Mouse (Mus musculus) layer of hippocampus, postnatal 10 days (tissue): ENCODE results near the gene Cst13. TPM values are rescaled to one million over a fixed set of nuclear protein-coding genes. Genes with fewer than 3 reads are reported as not detected.

Experiments
- DNase-seq, 2 experiments: peaks; one replicate each; pipeline ENCODE4 v3.0.0; 2021; ENCODE audit warnings: low spot score in 2 of 2
- total RNA-seq, 2 experiments: library from RNA; stranded (reverse); gene quantifications; 2 replicates each; pipeline ENCODE4 v1.2.3; 2021

Cst13 gene
- total RNA-seq, 2 experiments from 2014 or later = not detected

DNA sequence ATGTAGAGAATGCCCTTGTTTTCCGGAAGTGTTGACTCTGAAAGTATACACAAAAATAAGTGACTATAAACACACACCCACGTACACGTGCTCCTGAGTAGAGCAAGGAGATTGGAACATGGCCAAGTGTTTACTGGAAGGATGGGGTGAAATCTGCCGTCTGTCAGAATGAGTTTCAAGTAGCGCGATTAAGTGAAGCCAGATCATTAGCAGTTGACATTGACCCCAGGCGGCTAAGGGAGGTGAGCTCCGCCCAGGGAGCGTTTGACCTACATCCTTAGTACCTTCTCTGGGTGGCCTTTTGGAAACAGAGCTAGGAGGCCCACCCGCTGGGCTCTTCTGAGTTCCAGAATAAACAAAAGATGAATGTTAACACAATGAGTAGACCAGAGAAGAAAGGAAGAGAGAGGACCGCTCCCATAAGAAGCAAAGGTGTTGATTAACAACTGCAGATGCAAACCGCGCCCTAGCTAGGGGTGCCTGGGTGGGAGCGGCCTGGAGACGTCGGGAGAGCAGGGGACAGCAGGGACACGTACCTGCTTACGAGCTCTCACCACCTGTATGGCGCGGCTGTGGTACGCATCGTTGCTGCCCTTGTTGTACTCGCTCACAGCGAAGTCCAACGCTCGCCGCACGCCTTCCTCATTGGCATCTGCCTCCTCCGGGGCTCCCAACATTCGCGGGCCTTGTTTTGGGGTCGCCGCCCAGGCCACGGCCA is 54.9 kb downstream of the Cst13 start:
- peak in 1 of 2 experiments; percentile 28 for DNase-seq

DNA sequence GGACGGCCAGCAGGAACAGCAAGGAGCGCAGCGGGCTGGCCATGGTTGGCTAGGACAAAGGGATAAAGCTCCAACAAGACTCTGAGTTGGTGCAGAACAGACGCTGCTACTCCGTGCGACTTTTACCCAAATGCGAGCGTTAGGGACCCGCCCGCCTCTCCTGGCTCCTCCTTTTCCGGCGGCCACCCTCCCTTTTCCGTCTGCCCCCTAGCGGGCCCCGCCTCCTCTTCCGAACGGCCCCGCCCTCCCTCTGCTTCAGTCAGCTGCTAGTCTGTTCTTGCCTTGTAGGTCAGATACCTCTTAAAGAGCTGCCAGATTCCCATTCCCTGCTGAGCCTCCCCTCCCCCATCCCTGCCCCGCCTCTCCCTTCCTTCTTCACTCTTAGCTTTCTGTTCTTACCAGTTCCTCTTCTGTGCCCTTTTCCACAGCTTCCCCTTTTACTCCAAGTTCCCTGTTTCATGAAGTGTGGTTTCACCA is 55.5 kb downstream of the Cst13 start, which contains the start of gene Cst3:
Gene Cst3 (minus strand): TSS at position 358 of the 477 bp plus-strand sequence.
- peak; percentile 93 to 95 for DNase-seq

- peak in 1 of 2 experiments; percentile 40 for DNase-seq
Observed at GRCm38 (mm10) chr2:148877016-148877770, 57.3 kb downstream of the Cst13 start.

GRCm38 (mm10) chr2:148878641-148879130 is 58.8 kb downstream of the Cst13 start:
- DNase-seq = no peak

DNA sequence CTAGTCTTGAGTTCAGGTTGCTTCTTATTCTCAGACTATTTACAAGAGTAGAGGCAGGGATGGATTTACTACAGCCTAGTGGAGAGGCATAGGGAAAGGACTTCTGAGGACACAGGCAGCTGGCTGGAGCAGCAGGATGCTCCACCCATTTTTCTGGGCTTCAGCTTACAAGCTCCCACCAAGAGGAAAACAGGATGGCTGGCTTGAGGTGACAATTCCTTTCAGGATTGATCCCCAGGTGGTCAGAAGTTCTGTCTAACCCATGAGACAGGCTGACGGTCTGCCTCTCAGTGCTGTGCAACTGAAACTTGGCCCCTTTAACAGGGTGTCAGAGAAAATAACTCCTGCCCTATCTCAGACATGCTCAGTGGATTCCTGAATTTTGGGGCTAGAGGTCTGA is 59.3 kb downstream of the Cst13 start:
- DNase-seq = no peak

Other genes starting within 250 kb of the Cst13 start
- gene Nxt1, start 147.5 kb upstream of the Cst13 start, total RNA-seq = 10 to 100 TPM; 10.1 to 12.6 TPM
- gene Gzf1, start 139.1 kb upstream of the Cst13 start, total RNA-seq = 10 to 100 TPM; 24.0 to 26.2 TPM
- 100 to 1,000 TPM; 232 to 251 TPM for gene Napb, start 87.6 kb upstream of the Cst13 start, total RNA-seq
- gene Cstl1, start 69.7 kb upstream of the Cst13 start, total RNA-seq = under 1 TPM in 1 of 2 experiments, not detected in 1; 0.71 TPM
- not detected for gene Cst11, start 48.6 kb upstream of the Cst13 start, total RNA-seq
- not detected for gene 8030411F24Rik, start 38.1 kb upstream of the Cst13 start, total RNA-seq
- not detected for gene Cst12, start 30.7 kb upstream of the Cst13 start, total RNA-seq
- gene Cst8, start 21.3 kb upstream of the Cst13 start, total RNA-seq = not detected
- not detected for gene Cst9, start 15.1 kb downstream of the Cst13 start, total RNA-seq
- not detected for gene 9230104L09Rik, start 45.0 kb downstream of the Cst13 start, total RNA-seq
- 1,000 to 10,000 TPM; 2,230 to 2,265 TPM for gene Cst3, start 55.6 kb downstream of the Cst13 start, total RNA-seq
- gene Gm1330, start 183.2 kb downstream of the Cst13 start, total RNA-seq = not detected
- not detected for gene Gm10750, start 197.2 kb downstream of the Cst13 start, total RNA-seq